Mouse (Mus musculus) forebrain, embryonic 10.5 days (tissue): ENCODE data around the gene Trim7. TPM values are rescaled to one million over a fixed set of nuclear protein-coding genes. Genes with fewer than 3 reads are reported as not detected.
A peak's percentile ranks its signal among the peaks of the same experiment; 100 is the strongest.

Experiments used
- DNase-seq: peaks from one replicate; pipeline ENCODE4 v3.0.0-alpha.2; 2017; ENCODE audit warnings: low spot score; ENCODE audit errors: extremely low spot score
- H3K27ac ChIP-seq: fragments of 300-500 bp; sonication (generic); 2 replicates; pipeline ENCODE4 v1.5.1; 2016; ENCODE audit warnings: mild to moderate bottlenecking
- H3K27me3 ChIP-seq: fragments of 300-500 bp; sonication (generic); 2 replicates; pipeline ENCODE4 v1.6.1; 2016; ENCODE audit warnings: mild to moderate bottlenecking; ENCODE audit not compliant: poor library complexity, severe bottlenecking
- H3K36me3 ChIP-seq: fragments of 300-500 bp; sonication (generic); replicated peaks from 2 replicates; pipeline ENCODE4 v1.6.1; 2016; ENCODE audit warnings: mild to moderate bottlenecking, moderate library complexity
- H3K4me1 ChIP-seq: fragments of 300-500 bp; sonication (generic); 2 replicates; pipeline ENCODE4 v1.6.1; 2016
- H3K4me3 ChIP-seq: fragments of 300-500 bp; sonication (generic); 2 replicates; pipeline ENCODE4 v1.5.1; 2016; ENCODE audit warnings: mild to moderate bottlenecking, moderate library complexity
- H3K9me3 ChIP-seq: fragments of 300-500 bp; sonication (generic); 2 replicates; pipeline ENCODE4 v1.6.1; 2016; ENCODE audit warnings: mild to moderate bottlenecking, moderate library complexity
- WGBS: fragments of 180-500 bp; shearing (Covaris S2); methylation state at CpG from one replicate; pipeline ENCODE4 v1.1.7; 2016; 5-methylcytosine and 5-hydroxymethylcytosine counted together
- polyA plus RNA-seq: library from polyadenylated mRNA; unstranded; fragments of >200 nt; fragmentation: Nextera tagmentation; extraction: Ambion mirVana; gene quantifications from 2 replicates; pipeline ENCODE4 v1.2.1, GENCODE M21; 2016

Gene Trim7
- polyA plus RNA-seq, 1 experiment from 2014 or later = 0.31 TPM

GRCm38 (mm10) chr11:48851270-48851995 is 25.5 kb downstream of the Trim7 start:
- 77% methylated on average over 4 of the region's 4 CpGs for WGBS
- Histone ChIP-seq H3K27ac (no peak overlapping the region), H3K36me3 (no peaks in the 10 kb centered on the region), H3K9me3 (peaks cover 8% of the 10 kb centered on the region; the same call in 1 of the 2 replicates), H3K4me1 (peaks cover 22% of the 10 kb centered on the region), H3K4me3 (no peak overlapping the region), H3K27me3 (peaks cover 45% of the 10 kb centered on the region)
- DNase-seq = no peak

- Histone ChIP-seq H3K36me3 (no peaks in the 10 kb centered on the region), H3K4me1 (peaks cover 22% of the 10 kb centered on the region), H3K27me3 (peaks cover 45% of the 10 kb centered on the region), H3K4me3 (peak overlapping the region; percentile 70; the same call in 1 of the 2 replicates), H3K27ac (no peak overlapping the region), H3K9me3 (peaks cover 8% of the 10 kb centered on the region; the same call in 1 of the 2 replicates)
- 78% methylated on average over 4 of the region's 4 CpGs for WGBS
- DNase-seq = no peak
These were observed 26.2 kb downstream of the Trim7 start for GRCm38 (mm10) chr11:48852190-48852589.

- Histone ChIP-seq H3K9me3 (peaks cover 8% of the 10 kb centered on the region; the same call in 1 of the 2 replicates), H3K27ac (no peak overlapping the region), H3K27me3 (peaks cover 42% of the 10 kb centered on the region), H3K4me3 (peak overlapping the region; percentile 70), H3K36me3 (no peaks in the 10 kb centered on the region), H3K4me1 (peaks cover 24% of the 10 kb centered on the region)
- 8% methylated on average over 23 of the region's 23 CpGs for WGBS
- DNase-seq = no peak
These were observed 26.9 kb downstream of the Trim7 start for GRCm38 (mm10) chr11:48852624-48853473.

- peaks cover 42% of the 10 kb centered on the region for H3K27me3 ChIP-seq
- H3K9me3 ChIP-seq = peaks cover 8% of the 10 kb centered on the region; the same call in 1 of the 2 replicates
- under 1% methylated on average over 31 of the region's 31 CpGs for WGBS
- peak overlapping the region; percentile 70 for H3K4me3 ChIP-seq
- no peak overlapping the region for H3K27ac ChIP-seq
- no peaks in the 10 kb centered on the region for H3K36me3 ChIP-seq
- DNase-seq = peak; percentile 85
- peaks cover 32% of the 10 kb centered on the region for H3K4me1 ChIP-seq
These were observed 27.7 kb downstream of the Trim7 start for GRCm38 (mm10) chr11:48853474-48854180.

GRCm38 (mm10) chr11:48859014-48859413 is 33.1 kb downstream of the Trim7 start:
- Histone ChIP-seq H3K4me1 (peaks cover 25% of the 10 kb centered on the region), H3K27ac (no peak overlapping the region), H3K36me3 (no peaks in the 10 kb centered on the region), H3K9me3 (no peaks in the 10 kb centered on the region), H3K27me3 (peaks cover 25% of the 10 kb centered on the region), H3K4me3 (peak overlapping the region; percentile 70)
- WGBS = 0% methylated on average over 6 of the region's 6 CpGs
- DNase-seq = no peak

GRCm38 (mm10) chr11:48862784-48863319 is 36.9 kb downstream of the Trim7 start:
- DNase-seq = no peak
- 88% methylated on average over 1 of the region's 1 CpGs for WGBS
- Histone ChIP-seq H3K27me3 (peaks cover 18% of the 10 kb centered on the region; the same call in 1 of the 2 replicates), H3K27ac (no peak overlapping the region), H3K36me3 (no peaks in the 10 kb centered on the region), H3K9me3 (no peaks in the 10 kb centered on the region), H3K4me3 (no peak overlapping the region), H3K4me1 (peaks cover 12% of the 10 kb centered on the region)

- no peak for DNase-seq
- Histone ChIP-seq H3K27ac (no peak overlapping the region), H3K27me3 (peaks cover 9% of the 10 kb centered on the region; the same call in 1 of the 2 replicates), H3K36me3 (no peaks in the 10 kb centered on the region), H3K4me3 (no peak overlapping the region), H3K9me3 (no peaks in the 10 kb centered on the region), H3K4me1 (peaks cover 2% of the 10 kb centered on the region)
- 78% methylated on average over 3 of the region's 3 CpGs for WGBS
These were observed 37.9 kb downstream of the Trim7 start for GRCm38 (mm10) chr11:48863808-48864207.

- Histone ChIP-seq H3K4me1 (peaks cover 9% of the 10 kb centered on the region), H3K36me3 (no peaks in the 10 kb centered on the region), H3K9me3 (no peaks in the 10 kb centered on the region), H3K27me3 (peaks cover 20% of the 10 kb centered on the region), H3K4me3 (no peak overlapping the region), H3K27ac (no peak overlapping the region)
- DNase-seq = no peak
- WGBS = 92% methylated on average over 9 of the region's 9 CpGs
These were observed 40.5 kb downstream of the Trim7 start for GRCm38 (mm10) chr11:48866481-48866880.

- no peak for DNase-seq
- Histone ChIP-seq H3K36me3 (no peaks in the 10 kb centered on the region), H3K4me3 (no peak overlapping the region), H3K27ac (no peak overlapping the region), H3K4me1 (peaks cover 21% of the 10 kb centered on the region), H3K9me3 (no peaks in the 10 kb centered on the region), H3K27me3 (peaks cover 43% of the 10 kb centered on the region)
- WGBS = 77% methylated on average over 7 of the region's 7 CpGs
These were observed 43.6 kb downstream of the Trim7 start for GRCm38 (mm10) chr11:48869380-48870110.

GRCm38 (mm10) chr11:48870781-48871180 is 44.8 kb downstream of the Trim7 start:
- Histone ChIP-seq H3K4me3 (peak overlapping the region; percentile 54), H3K9me3 (no peaks in the 10 kb centered on the region), H3K4me1 (peaks cover 21% of the 10 kb centered on the region), H3K27me3 (peaks cover 43% of the 10 kb centered on the region), H3K36me3 (no peaks in the 10 kb centered on the region), H3K27ac (peak overlapping the region; percentile 73; the same call in 1 of the 2 replicates)
- whole genome bisulfite sequencing = 32% methylated on average over 7 of the region's 7 CpGs
- DNase-seq = no peak

- WGBS = 2% methylated on average over 19 of the region's 19 CpGs
- Histone ChIP-seq H3K36me3 (no peaks in the 10 kb centered on the region), H3K9me3 (no peaks in the 10 kb centered on the region), H3K27me3 (peaks cover 43% of the 10 kb centered on the region), H3K4me3 (peak within 1 kb of the TSS; percentile 54), H3K27ac (peak within 1 kb of the TSS; percentile 73), H3K4me1 (peaks cover 21% of the 10 kb centered on the region)
- DNase-seq = peak; percentile 44
These were observed 45.3 kb downstream of the Trim7 start, which contains the start of gene Irgm1 for GRCm38 (mm10) chr11:48871201-48871772. Gene Irgm1 (minus strand): TSS chr11:48871683.
